Mouse (Mus musculus): ENCODE measurements around the gene Hoxc5.

The Hoxc5 gene

GRCm38 (mm10) chr15:102945185-102946077, 21.8 kb upstream of the Hoxc5 start:
- no peak for DNase-seq

- no peak for DNase-seq
Observed at GRCm38 (mm10) chr15:102947276-102947675, 20.0 kb upstream of the Hoxc5 start.

- DNase-seq = no peak
Observed at GRCm38 (mm10) chr15:102948842-102949241, 18.4 kb upstream of the Hoxc5 start.

DNA sequence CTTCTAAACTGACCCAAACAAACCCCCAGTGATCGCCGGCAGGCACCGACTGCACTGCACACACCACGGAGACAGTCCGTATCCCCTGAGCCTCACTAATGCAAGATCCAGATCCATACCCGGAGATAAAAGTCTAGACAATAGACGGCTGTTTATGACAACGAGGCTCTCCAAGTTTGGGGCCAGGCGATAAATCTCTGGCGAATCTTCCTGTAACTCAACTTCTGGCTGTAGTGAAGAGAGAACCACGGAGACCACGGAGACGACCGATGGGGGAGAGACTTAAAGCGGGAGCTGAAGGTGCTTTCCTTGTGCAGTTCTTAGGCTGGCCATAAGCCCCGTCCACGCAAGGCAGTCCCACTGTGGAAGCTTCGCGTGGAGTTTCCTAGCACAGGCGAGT, 17.5 kb upstream of the Hoxc5 start:
- no peak for DNase-seq

- no peak for DNase-seq
Observed at GRCm38 (mm10) chr15:102950877-102951276, 16.4 kb upstream of the Hoxc5 start.

DNA sequence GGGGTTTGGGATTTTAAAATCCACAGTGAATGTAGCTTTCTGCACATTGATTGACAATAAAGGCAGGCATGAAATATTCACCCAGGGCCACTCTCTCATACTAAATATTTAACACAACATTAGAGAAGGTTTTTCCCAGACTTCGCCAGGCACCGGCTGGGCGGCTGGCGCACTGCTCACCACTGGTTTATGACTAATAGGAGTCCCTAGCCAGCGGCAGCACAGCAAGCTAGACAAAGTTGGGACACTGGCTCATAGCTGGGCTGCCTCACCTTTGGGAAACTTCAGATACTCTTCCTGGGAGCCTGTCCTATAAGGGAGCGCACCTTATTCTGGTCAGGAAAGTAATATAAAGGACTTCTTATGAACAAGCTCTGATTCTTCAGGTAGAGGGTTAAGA, 13.7 kb upstream of the Hoxc5 start:
- peak; percentile 19 for DNase-seq

DNA sequence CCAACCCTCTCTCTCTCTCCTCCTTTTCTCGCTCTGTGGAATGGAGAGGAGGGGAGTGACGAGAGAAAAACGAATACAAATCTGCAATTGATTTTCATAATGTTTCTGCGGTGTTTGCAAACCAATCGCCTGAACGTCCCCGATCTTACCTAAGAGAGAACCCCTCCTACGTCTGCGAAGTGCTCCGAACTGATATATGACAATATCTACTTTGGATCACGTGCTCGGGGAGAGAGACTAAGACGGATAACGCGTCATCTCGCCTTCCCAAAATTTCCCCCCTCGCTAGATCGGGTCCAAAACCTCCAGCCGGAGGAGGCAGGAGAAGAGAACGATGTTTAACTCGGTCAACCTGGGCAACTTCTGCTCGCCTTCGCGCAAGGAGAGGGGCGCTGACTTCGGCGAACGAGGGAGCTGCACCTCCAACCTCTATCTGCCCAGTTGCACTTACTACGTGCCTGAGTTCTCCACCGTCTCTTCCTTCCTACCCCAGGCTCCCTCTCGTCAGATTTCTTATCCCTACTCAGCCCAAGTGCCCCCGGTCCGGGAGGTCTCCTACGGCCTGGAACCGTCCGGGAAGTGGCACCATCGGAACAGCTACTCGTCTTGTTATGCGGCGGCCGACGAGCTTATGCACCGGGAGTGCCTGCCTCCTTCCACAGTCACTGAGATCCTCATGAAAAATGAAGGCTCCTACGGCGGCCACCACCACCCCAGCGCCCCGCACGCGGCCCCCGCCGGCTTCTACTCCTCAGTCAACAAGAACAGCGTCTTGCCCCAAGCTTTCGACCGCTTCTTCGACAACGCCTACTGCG, 12.8 kb upstream of the Hoxc5 start, which contains the start of gene Hoxc11:
Gene Hoxc11, plus strand, starts transcription at position 236 of the 815 bp plus-strand sequence.
- DNase-seq = peak; percentile 64

DNA sequence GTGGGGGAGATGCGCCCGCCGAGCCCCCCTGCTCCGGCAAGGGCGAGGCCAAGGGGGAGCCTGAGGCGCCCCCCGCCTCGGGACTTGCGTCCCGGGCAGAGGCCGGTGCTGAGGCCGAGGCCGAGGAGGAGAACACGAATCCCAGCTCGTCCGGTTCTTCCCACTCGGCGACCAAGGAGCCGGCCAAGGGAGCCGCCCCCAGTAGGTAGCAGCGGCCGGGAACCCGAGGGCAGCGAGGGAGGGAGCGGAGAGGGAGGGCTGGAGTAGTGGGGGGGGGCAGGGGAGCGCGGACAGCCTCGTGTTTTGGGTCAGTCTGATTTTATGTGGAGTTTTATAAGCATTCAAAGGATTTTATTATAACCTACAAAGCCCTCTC, 12.2 kb upstream of the Hoxc5 start:
- DNase-seq = no peak

DNA sequence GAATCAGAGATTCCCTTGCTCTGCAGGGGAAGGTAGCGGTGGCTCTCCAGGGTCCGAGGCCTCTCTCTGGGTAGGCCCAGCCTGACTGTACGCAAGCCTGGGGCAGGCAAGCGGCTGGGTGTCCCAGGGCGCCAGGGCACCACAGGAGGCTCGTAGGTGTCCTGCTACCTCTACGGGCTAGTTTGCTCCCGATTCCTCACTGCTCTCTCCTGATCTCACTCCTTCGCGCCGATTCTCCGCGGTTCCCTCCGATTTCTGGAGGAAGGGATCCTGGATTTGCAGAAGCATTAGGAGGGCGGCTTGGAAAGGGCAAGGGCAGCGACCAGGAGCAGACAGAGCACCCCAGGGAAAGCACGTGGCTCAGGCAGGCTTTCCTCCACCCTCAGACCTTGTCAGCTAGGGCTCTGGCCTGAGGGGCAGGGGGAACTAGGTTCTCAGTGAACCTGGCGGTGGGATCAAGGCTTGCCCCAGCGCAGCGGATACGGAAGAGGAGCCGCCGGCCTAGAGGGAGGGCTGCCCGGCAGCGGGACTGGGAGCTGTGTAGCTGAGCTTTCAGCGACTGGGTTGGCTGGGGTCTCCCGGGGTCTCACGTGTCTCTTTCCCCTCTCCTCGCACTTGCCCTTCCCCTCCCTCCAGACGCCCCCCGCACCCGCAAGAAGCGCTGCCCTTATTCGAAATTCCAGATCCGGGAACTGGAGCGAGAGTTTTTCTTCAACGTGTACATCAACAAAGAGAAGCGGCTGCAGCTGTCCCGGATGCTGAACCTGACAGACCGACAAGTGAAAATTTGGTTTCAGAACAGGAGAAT, 11.2 kb upstream of the Hoxc5 start:
- DNase-seq = peak; percentile 60

- DNase-seq = peak; percentile 39
Observed at GRCm38 (mm10) chr15:102956906-102957305, 10.3 kb upstream of the Hoxc5 start.

DNA sequence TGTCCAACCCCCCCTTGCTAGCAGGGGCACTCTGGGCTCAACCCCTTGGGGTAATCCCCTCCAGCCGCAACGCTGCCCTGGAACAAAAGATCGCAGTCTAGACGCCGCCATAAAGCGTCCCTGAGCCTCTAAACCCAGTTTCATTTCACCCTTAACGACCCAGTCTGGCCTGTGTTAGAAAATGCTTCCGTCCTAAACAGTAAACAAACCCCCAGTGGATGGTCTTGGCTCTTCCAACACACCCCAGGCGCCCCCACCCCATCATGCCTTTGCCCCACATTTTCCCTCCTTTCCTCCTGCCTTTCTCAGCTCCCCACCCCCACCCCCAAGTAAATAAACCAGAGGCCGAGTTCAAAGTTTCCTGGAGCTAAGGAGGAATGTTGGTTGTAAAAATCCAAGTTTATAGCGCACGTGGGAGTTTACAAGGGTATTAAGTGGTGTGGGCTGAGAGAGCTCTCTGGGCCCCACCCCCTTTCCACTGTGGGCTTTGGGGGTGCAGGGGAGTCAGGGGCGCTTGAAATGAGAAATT, 7.5 kb upstream of the Hoxc5 start:
- peak; percentile 57 for DNase-seq

GRCm38 (mm10) chr15:102961728-102962127, 5.5 kb upstream of the Hoxc5 start:
- peak; percentile 62 for DNase-seq

GRCm38 (mm10) chr15:102962492-102962891, 4.8 kb upstream of the Hoxc5 start:
- DNase-seq = peak; percentile 45

GRCm38 (mm10) chr15:102963259-102963658, 4.0 kb upstream of the Hoxc5 start:
- DNase-seq = peak; percentile 48

DNA sequence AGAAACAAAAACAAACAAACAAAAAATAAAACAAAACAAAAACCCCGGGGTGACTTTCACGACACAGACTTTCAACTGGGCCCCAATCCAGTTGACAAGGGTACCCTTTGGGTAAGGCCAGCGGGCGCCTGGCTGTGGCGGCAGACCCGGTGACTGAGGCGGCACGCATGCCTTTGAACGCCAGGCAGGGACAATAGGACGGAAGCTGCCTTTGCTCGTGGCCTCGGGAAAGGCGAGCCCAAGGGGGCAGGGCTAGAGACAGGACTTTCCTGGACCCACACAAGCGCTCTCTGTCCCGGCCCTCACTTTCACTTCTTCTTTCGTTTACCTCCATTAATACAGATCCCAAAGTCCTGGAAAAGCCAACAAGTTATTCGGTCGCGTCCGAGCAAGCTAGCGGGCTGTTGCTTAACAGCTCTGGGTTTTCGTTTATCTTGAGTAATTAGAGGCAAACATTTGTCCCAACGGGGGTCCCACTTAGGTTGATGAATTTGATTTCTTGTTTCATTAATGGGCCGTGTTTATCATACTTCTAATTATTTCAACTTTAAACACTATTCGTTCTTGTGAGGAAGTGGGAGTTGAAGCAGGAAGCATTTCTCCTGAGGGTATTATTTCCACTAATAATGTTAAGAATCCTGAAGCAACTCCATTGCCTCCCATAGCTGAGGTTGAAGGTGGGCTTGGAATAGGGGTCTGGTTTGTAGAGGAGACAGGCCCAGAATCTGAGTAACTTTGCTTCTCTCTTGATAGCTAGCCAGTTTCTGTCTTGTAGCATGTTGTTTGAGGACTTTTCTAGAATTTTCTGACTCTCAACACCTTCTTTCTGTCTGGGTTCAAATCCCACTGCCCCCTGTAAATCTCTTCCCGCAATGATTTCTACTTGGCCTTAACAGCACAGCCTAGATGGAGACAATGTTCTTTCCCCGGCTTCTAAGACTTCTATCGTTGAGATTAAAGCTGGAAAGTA, 3.3 kb upstream of the Hoxc5 start:
- DNase-seq = peak; percentile 83

- DNase-seq = peak; percentile 55
Observed at GRCm38 (mm10) chr15:102965003-102965891, 2.0 kb upstream of the Hoxc5 start.

DNA sequence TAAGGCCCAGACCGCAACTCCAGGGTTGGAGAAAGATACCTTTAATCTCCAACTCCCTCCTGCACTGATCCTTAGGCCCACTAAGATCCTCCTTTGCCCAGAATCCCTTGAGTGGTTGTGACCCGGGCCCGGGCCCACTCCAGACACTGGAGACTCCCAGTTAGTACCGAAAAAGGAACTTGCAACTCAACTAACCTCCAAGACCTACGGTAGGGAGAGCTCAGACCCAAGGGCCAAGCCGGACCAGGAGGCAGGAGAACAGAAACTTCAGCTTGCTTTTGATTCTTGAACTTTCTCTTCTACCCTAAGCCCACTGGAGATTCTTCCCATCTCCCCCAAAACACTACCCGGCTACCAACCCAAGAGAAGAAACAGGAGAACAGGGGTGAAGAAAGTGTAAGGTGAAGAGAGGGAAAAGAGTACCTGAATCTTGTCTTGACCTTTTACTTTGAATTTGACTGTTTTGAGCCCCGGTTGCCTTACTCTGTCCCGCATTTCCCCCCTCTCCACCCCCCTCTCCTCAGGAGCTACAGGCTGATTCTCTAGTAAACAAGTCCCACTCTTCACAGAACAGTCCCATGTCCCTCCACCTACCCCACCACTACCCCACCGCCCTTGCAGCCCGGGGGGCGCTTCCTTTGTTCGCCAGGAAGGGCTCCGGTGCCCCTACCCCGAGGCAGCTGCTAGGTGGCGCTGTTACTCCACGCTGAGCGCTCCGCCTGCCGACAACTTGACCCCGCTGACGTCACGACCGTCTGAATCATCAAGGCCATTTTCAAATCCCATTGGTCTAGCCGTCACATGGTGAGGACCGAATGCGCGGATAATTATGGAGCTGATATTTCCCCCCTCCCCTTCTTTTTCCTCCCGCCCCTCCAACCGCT, 1.1 kb upstream of the Hoxc5 start:
- peak; percentile 99 for DNase-seq

GRCm38 (mm10) chr15:102966776-102967311, 399 bp upstream of the Hoxc5 start, which contains the start of gene Hoxc10:
Gene Hoxc10 (plus strand): TSS chr15:102966796.
- peak; percentile 60 for DNase-seq
